Mouse (Mus musculus): Measurements from ENCODE around the gene Anks3.

The Anks3 gene

DNA sequence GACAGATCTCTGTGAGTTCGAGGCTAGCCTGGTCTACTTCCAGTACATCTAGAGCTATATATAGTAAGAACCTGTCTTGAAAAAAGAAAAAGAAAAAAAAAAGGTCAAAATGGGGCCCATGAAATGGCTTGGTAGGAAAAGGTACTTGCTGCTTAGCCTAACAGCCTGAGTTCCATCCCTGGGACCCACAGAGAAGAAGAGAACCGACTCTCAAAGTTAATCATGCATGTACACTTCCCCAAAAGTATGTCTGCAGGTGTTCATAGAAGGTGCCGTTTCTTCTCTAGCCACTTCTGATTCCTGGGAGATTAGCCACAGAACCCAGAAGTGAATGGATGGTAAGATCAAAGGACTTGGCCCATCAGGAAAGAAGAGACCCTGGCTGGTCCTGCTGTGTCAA lies 4.4 kb upstream of the Anks3 start:
- DNase-seq (ENCODE audit: low read depth, low spot score), result no peak

GRCm38 (mm10) chr16:4965392-4966129 lies 1.6 kb upstream of the Anks3 start:
- DNase-seq (ENCODE audit: low read depth, low spot score), result no peak

- no peak for DNase-seq (ENCODE audit: low read depth, low spot score)
Observed at GRCm38 (mm10) chr16:4964731-4965391, 856 bp upstream of the Anks3 start.

- DNase-seq (ENCODE audit: low read depth, low spot score), result peak; percentile 51
Observed at GRCm38 (mm10) chr16:4963346-4963745, 659 bp downstream of the Anks3 start.

DNA sequence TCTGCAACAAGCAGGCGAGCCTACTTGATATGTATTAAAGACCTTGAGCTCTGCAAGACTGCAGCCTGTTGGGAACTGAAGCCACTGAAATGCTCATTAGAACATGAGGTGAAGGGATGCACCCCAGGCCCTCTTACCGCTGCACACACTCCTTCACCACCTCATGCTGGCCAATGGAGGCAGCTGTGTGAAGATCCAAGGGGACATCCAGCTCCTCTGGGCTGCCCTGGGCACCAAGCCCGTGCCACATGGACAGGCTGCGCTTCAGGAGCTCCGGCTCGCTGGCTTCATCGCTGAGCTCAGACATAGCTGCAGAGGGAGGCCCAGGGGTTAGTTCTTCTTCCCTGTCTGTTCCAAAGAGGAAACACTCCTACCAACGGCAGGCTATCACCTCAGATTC lies 3.7 kb downstream of the Anks3 start:
- no peak for DNase-seq (ENCODE audit: low read depth, low spot score)

- no peak for DNase-seq (ENCODE audit: low read depth, low spot score)
Observed at GRCm38 (mm10) chr16:4957446-4957845, 6.6 kb downstream of the Anks3 start.

GRCm38 (mm10) chr16:4956609-4957008 lies 7.4 kb downstream of the Anks3 start:
- DNase-seq (ENCODE audit: low read depth, low spot score), result no peak

- DNase-seq (ENCODE audit: low read depth, low spot score), result no peak
Observed at GRCm38 (mm10) chr16:4947378-4947777, 16.6 kb downstream of the Anks3 start.

GRCm38 (mm10) chr16:4946155-4946554 lies 17.9 kb downstream of the Anks3 start:
- no peak for DNase-seq (ENCODE audit: low read depth, low spot score)

DNA sequence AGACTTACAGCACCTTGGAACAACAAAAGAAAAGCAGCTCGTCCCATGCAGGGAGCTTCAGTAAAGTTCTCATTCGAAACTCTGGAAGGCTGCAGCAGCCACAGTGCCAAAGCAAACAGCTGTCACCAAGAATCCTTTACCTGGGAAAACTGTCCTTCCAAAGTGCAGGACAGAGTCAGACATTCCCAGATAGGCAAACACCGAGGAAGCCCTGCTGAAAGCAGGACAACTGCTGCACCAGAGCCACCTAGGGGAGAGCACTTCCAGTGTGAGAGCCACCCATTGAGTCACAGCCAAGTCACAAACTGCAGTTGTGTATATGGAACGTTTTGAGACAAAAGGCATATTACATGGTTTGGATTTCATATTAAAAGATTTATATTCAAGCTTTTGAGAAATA lies 18.6 kb downstream of the Anks3 start:
- no peak for DNase-seq (ENCODE audit: low read depth, low spot score)

DNA sequence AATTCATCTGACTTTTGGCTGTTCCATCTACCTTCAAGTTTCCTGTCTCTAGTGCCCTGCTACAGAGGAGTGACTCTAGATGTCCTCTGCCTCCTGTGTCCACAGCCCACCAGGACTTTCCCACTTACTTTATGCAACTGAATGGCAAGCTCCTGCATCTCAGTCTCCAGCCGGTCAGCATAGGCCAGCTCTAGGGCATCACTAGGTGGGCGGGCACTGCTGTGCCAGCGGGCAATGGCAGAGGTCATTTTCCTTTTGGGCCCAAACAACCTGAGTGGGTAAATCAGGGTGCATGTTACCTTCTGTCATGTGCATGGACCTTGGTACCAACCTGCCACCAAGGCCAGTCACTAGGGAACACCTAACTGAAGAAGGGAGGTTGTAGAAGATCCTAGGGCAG lies 20.6 kb downstream of the Anks3 start:
- DNase-seq (ENCODE audit: low read depth, low spot score), result no peak

DNA sequence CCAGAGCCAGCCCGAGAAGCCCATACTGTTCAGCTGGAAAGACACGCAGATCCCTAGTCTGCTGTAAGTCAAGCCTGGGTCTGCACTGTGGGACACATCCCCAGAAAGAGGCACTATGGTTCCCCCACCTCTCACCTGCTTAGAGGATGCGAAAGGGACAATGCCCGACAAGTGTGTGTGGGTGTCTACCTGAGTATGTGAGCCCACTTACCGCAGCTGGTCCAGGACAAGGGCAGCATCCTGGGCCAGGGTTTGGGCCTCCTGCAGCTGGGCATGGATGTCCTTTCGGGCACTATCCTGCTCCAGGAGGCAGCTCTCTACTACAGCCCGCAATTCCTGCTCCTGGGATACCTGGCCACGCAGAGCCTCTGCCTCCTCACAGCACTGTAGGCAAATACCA lies 21.1 kb downstream of the Anks3 start:
- DNase-seq (ENCODE audit: low read depth, low spot score), result no peak

- DNase-seq (ENCODE audit: low read depth, low spot score), result no peak
Observed at GRCm38 (mm10) chr16:4941016-4941415, 23.0 kb downstream of the Anks3 start.

- DNase-seq (ENCODE audit: low read depth, low spot score), result no peak
Observed at GRCm38 (mm10) chr16:4940311-4940850, 23.6 kb downstream of the Anks3 start.

DNA sequence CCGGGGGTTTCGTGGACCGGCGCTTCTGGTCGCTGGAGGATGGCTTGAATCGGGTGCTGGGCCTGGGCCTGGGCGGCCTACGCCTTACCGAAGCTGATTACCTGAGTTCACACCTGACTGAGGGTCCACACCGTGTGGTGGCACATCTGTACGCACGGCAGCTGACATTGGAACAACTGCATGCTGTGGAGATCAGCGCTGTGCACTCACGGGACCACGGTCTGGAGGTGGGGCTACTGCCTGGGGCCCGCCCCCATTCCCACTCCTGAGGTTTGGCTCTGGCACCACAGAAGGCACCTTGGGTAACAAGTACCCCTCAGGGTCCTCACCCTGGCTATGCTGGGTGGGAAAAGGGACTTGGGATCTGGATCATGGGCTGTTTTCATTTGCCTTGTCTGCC lies 24.6 kb downstream of the Anks3 start:
- peak; percentile 79 for DNase-seq (ENCODE audit: low read depth, low spot score)

DNA sequence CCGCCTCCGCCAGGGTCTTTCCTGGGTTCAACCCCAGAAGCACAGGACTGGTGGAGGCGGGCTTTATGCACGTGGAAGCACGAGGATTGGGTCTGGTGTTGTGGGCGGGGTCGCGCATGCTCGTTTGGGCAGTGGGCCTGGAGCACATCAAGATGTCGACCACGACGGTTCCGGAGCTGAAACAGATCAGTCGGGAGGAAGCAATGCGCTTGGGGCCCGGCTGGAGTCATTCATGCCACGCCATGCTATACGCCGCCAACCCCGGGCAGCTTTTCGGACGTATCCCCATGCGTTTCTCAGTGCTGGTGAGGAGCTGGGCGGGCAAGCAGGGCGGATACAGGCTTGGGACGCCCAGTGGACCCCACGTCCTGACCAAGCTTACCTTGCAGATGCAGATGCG lies 25.0 kb downstream of the Anks3 start:
- peak; percentile 98 for DNase-seq (ENCODE audit: low read depth, low spot score)

GRCm38 (mm10) chr16:4938461-4938860 lies 25.5 kb downstream of the Anks3 start, which contains the start of gene Nudt16l1:
Gene Nudt16l1 (plus strand): TSS chr16:4938761.
- no peak for DNase-seq (ENCODE audit: low read depth, low spot score)

DNA sequence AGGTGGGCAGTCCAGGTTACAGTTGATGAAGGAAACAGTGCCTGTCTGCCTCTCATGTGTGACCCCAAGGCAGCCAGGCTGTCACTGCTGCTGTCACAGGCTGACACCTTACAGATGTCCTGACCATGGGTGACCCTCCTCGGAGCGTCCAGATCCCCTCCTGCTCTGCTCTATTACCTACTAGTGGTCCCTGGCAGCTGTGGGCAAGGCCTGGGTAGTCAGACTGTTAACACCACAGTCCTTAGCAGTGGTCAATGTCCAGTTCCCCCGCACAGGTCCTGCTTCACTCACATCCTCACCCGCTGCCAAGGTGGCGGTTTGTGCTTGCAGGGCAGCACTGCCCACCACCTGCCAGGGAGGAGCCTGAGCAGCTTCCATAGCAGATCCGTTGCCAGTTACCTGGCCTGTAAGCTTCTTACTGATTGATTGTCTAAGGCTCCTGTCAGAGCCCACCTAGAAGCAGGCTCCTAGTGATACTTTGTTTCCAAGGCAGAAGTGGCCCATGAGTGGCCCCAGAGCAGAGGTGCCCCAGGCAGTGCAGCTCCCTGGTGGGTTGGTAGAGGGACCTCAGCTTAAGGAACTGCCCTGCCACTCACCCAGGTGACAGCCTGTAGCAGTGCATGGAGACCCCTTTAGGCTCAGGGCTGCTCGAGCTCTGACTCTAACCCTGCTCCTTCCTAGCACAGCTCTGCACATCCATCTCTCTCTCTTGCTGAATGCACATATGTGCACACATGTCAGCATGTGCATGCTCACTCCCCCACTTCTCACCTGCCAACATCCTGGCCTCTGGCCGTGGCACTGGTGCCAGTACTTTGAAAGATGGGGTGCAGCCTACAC lies 26.4 kb downstream of the Anks3 start:
- DNase-seq (ENCODE audit: low read depth, low spot score), result no peak

- DNase-seq (ENCODE audit: low read depth, low spot score), result no peak
Observed at GRCm38 (mm10) chr16:4935931-4936703, 27.9 kb downstream of the Anks3 start.

DNA sequence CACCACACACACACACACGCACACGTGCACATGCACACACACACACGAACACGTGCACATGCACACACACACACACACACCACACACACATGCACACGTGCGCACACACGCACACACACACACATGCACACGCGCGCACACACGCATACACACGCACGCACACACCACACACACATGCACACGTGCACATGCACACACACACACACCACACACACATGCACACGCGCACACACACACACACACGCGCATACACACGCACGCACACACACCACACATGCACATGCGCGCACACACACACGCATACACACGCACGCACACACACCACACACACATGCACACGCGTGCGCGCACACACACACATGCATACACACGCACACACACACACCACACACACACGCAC lies 28.6 kb downstream of the Anks3 start:
- no peak for DNase-seq (ENCODE audit: low read depth, low spot score)

GRCm38 (mm10) chr16:4932429-4932828 lies 31.6 kb downstream of the Anks3 start:
- no peak for DNase-seq (ENCODE audit: low read depth, low spot score)

Data from R1 (cell line).